Mouse (Mus musculus): ENCODE results near the gene Coro1b. TPM values are rescaled to one million over a fixed set of nuclear protein-coding genes. Genes with fewer than 3 reads are reported as not detected.

The Coro1b gene
- total and polyA plus RNA-seq, 2 experiments from 2014 or later, result 95.2 to 116 TPM

DNA sequence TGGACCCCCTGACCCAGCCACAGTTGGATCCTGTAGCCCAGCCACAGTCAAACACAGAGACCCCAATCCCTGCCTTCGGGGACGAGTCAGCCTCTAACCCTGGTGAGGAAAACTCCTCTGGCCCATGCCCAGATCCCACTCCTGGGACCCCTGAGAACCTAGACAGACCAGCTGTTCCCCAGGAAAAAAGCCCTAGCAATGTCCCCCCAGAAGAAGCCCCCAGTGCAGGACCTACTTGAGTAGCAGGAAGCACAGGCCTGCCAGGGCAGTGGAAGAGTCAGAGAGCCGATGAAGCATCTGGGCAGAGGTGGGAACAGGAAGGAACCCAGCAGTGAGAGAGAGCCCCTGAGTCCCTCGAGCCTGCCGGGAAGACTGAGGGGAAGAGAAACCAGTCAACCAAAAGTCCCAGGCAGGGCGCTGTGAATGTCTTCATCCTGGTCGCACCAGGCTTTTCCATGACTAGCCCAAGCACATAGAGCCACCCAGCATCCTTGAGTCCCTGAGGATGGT lies 4.6 kb upstream of the Coro1b start, which contains the start of gene Cabp4:
Gene Cabp4 (minus strand): TSS at position 275 of the 510 bp plus-strand sequence.
- H3K27ac ChIP-seq (ENCODE audit: low read depth, low read length), result no peak within 1 kb of the TSS
- H3K9ac ChIP-seq (replicated peaks; ENCODE audit: low read length, poor library complexity, severe bottlenecking), result no peak within 1 kb of the TSS
- DNase-seq (ENCODE audit: low spot score) (no peak), ATAC-seq (ENCODE audit: low FRiP score) (no peak)
- 87% methylated on average over 7 of the region's 7 CpGs for WGBS
- no peak within 1 kb of the TSS for H3K4me2 ChIP-seq (ENCODE audit: low read depth, low read length, poor library complexity, severe bottlenecking)
- TF ChIP-seq CTCF (IDR thresholded peaks at IDR 0.05), result no peak
- H3K27me3 ChIP-seq (ENCODE audit: insufficient read depth, low read length), result no peaks in the 10 kb centered on the region
- H3K4me3 ChIP-seq (ENCODE audit: low read depth, low read length), result no peak within 1 kb of the TSS
- H3K4me1 ChIP-seq (ENCODE audit: insufficient read depth, low read length), result no peaks in the 10 kb centered on the region
- no peaks in the 10 kb centered on the region for H3K9me3 ChIP-seq (ENCODE audit: low read length)
- no peaks in the 10 kb centered on the region for H3K36me3 ChIP-seq (ENCODE audit: insufficient read depth, low read length)

- Histone ChIP-seq H3K27me3 (ENCODE audit: insufficient read depth, low read length) (no peaks in the 10 kb centered on the region), H3K36me3 (ENCODE audit: insufficient read depth, low read length) (peaks cover under 1% of the 10 kb centered on the region; the same call in 1 of the 2 replicates), H3K9ac (replicated peaks; ENCODE audit: low read length, poor library complexity, severe bottlenecking) (no peak overlapping the region), H3K4me2 (ENCODE audit: low read depth, low read length, poor library complexity, severe bottlenecking) (no peak overlapping the region), H3K4me1 (ENCODE audit: insufficient read depth, low read length) (peaks cover 7% of the 10 kb centered on the region; the same call in 1 of the 2 replicates), H3K27ac (ENCODE audit: low read depth, low read length) (no peak overlapping the region), H3K9me3 (ENCODE audit: low read length) (no peaks in the 10 kb centered on the region), H3K4me3 (ENCODE audit: low read depth, low read length) (no peak overlapping the region)
- WGBS, result 84% methylated on average over 16 of the region's 16 CpGs
- TF ChIP-seq CTCF (IDR thresholded peaks at IDR 0.05), result no peak
- no peak for DNase-seq (ENCODE audit: low spot score)
- ATAC-seq (ENCODE audit: low FRiP score), result no peak
These were observed 3.6 kb upstream of the Coro1b start for GRCm38 (mm10) chr19:4144550-4145498.

- ATAC-seq (ENCODE audit: low FRiP score) (no peak), DNase-seq (ENCODE audit: low spot score) (no peak)
- 84% methylated on average over 5 of the region's 5 CpGs for WGBS
- no peaks in the 10 kb centered on the region for H3K9me3 ChIP-seq (ENCODE audit: low read length)
- no peaks in the 10 kb centered on the region for H3K27me3 ChIP-seq (ENCODE audit: insufficient read depth, low read length)
- TF ChIP-seq CTCF (IDR thresholded peaks at IDR 0.05), result no peak
- peaks cover 7% of the 10 kb centered on the region for H3K36me3 ChIP-seq (ENCODE audit: insufficient read depth, low read length)
- no peak overlapping the region for H3K27ac ChIP-seq (ENCODE audit: low read depth, low read length)
- peaks cover 7% of the 10 kb centered on the region; the same call in 1 of the 2 replicates for H3K4me1 ChIP-seq (ENCODE audit: insufficient read depth, low read length)
- no peak overlapping the region for H3K9ac ChIP-seq (replicated peaks; ENCODE audit: low read length, poor library complexity, severe bottlenecking)
- no peak overlapping the region for H3K4me3 ChIP-seq (ENCODE audit: low read depth, low read length)
- H3K4me2 ChIP-seq (ENCODE audit: low read depth, low read length, poor library complexity, severe bottlenecking), result no peak overlapping the region
These were observed 2.5 kb upstream of the Coro1b start for GRCm38 (mm10) chr19:4145936-4146335.

DNA sequence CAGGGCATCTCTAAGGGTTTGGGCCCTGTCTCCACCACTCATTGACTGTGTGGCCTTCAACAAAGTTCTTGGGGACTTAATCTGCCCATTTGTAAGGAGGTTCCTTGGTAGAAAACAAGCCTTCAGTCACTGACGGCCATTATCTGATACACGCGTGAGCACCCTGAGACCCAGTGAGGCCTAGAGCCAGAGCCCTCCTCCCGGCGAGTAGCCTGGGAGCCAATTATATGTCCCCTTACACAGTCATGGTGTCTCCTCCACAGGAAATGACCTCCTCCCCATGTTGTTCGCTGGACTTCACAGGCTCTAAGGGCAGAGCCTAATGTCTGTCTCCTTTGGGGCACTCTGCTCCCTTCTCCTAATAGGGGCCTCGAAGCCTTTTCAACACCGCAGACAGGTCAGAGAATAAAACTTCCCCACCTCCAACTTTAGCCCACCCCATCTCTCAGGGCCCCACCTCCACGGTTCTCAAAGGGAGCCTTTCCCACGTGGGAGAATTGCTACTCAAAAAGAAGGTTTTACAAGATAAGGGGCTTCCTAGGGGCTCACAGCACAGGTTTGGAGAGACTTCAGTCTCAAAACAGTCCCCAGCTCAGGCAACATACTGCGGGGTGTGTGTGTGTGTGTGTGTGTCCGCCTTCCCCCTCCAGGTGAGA lies 1.9 kb upstream of the Coro1b start:
- Histone ChIP-seq H3K36me3 (ENCODE audit: insufficient read depth, low read length) (peaks cover 12% of the 10 kb centered on the region), H3K27ac (ENCODE audit: low read depth, low read length) (no peak overlapping the region), H3K9me3 (ENCODE audit: low read length) (no peaks in the 10 kb centered on the region), H3K4me2 (ENCODE audit: low read depth, low read length, poor library complexity, severe bottlenecking) (no peak overlapping the region), H3K4me1 (ENCODE audit: insufficient read depth, low read length) (peaks cover 7% of the 10 kb centered on the region; the same call in 1 of the 2 replicates), H3K27me3 (ENCODE audit: insufficient read depth, low read length) (no peaks in the 10 kb centered on the region), H3K9ac (replicated peaks; ENCODE audit: low read length, poor library complexity, severe bottlenecking) (no peak overlapping the region), H3K4me3 (ENCODE audit: low read depth, low read length) (no peak overlapping the region)
- DNase-seq (ENCODE audit: low spot score), result no peak
- WGBS, result 63% methylated on average over 12 of the region's 12 CpGs
- no peak for TF ChIP-seq CTCF (IDR thresholded peaks at IDR 0.05)
- ATAC-seq (ENCODE audit: low FRiP score), result no peak

DNA sequence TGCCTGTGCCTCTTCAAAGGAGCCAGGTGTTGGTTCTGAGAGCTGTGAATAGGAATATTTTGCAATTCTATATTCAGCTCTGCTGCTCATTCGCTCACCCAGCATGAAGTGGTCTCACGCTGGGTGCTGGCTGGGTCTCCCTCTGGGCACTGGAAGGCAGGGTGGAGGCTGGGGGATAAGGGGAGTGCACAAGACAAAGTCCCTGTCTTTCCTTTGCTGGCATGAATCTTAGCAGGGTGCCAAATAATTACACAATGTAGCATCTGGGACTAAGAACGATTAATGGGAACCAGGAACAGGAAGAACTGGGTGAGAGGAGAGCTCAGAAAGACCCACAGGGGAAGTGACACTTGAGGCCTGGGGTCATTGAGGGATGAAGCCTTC lies 1.4 kb upstream of the Coro1b start:
- 33% methylated on average over 3 of the region's 3 CpGs for WGBS
- Histone ChIP-seq H3K4me2 (ENCODE audit: low read depth, low read length, poor library complexity, severe bottlenecking) (no peak overlapping the region), H3K27me3 (ENCODE audit: insufficient read depth, low read length) (no peaks in the 10 kb centered on the region), H3K36me3 (ENCODE audit: insufficient read depth, low read length) (peaks cover 15% of the 10 kb centered on the region), H3K9me3 (ENCODE audit: low read length) (no peaks in the 10 kb centered on the region), H3K27ac (ENCODE audit: low read depth, low read length) (no peak overlapping the region), H3K9ac (replicated peaks; ENCODE audit: low read length, poor library complexity, severe bottlenecking) (no peak overlapping the region), H3K4me3 (ENCODE audit: low read depth, low read length) (no peak overlapping the region), H3K4me1 (ENCODE audit: insufficient read depth, low read length) (peaks cover 7% of the 10 kb centered on the region; the same call in 1 of the 2 replicates)
- ATAC-seq (ENCODE audit: low FRiP score), result no peak
- DNase-seq (ENCODE audit: low spot score), result no peak
- no peak for TF ChIP-seq CTCF (IDR thresholded peaks at IDR 0.05)

Measured in midbrain, postnatal 0 days (tissue).